Mouse (Mus musculus) liver, embryonic 14.5 days (tissue): ENCODE results near the gene Tmem179b. TPM values are rescaled to one million over a fixed set of nuclear protein-coding genes. Genes with fewer than 3 reads are reported as not detected.

Experiments used
- ATAC-seq: fragments of 200-750 bp; cut with Nextera tagmentation; 2 replicates; pipeline ENCODE4 v1.8.0; 2017; ENCODE audit warnings: moderate number of reproducible peaks, mild to moderate bottlenecking, moderate library complexity; ENCODE audit not compliant: insufficient read depth
- DNase-seq, 3 experiments: peaks; one replicate each; pipeline ENCODE4 v3.0.0-alpha.2; 2012 to 2013; ENCODE audit warnings: low read depth in 3 of 3, low spot score in 3 of 3
- H3K27ac ChIP-seq: fragments of 300-500 bp; sonication (generic); 2 replicates; pipeline ENCODE4 v1.5.1; 2014; ENCODE audit warnings: moderate library complexity, mild to moderate bottlenecking, control low read depth, inconsistent platforms
- H3K27me3 ChIP-seq: fragments of 300-500 bp; sonication (generic); 2 replicates; pipeline ENCODE4 v1.6.1; 2014; ENCODE audit warnings: mild to moderate bottlenecking, low read length, moderate library complexity; ENCODE audit not compliant: control insufficient read depth, insufficient read depth
- H3K36me3 ChIP-seq: fragments of 300-500 bp; sonication (generic); replicated peaks from 2 replicates; pipeline ENCODE4 v1.6.1; 2014; ENCODE audit warnings: low read depth; ENCODE audit not compliant: control insufficient read depth, insufficient read depth
- H3K4me1 ChIP-seq, 2 experiments: fragments of 200-500 bp in 1 of 2; fragments of 300-500 bp in 1 of 2; sonication (generic) in 1 of 2; replicated peaks; 2 replicates each; pipeline ENCODE4 v1.6.1; 2012 to 2014; ENCODE audit warnings: antibody characterized with exemption in 1 of 2, inconsistent platforms in 1 of 2, low read length in 1 of 2; ENCODE audit not compliant: control insufficient read depth in 2 of 2, insufficient read depth in 2 of 2
- H3K4me2 ChIP-seq: fragments of 300-500 bp; sonication (generic); 2 replicates; pipeline ENCODE4 v1.6.1; 2014; ENCODE audit warnings: low read depth, mild to moderate bottlenecking, control low read depth, moderate library complexity
- H3K4me3 ChIP-seq, 2 experiments: fragments of 200-500 bp in 1 of 2; fragments of 300-500 bp in 1 of 2; sonication (generic) in 1 of 2; 2 replicates each; pipeline ENCODE4 v1.5.1; 2012 to 2014; ENCODE audit warnings: low read depth in 2 of 2, low read length in 2 of 2, mild to moderate bottlenecking in 2 of 2, control low read depth in 1 of 2, inconsistent platforms in 1 of 2, moderate library complexity in 1 of 2; ENCODE audit not compliant: insufficient read depth in 1 of 2
- H3K9ac ChIP-seq: fragments of 300-500 bp; sonication (generic); replicated peaks from 2 replicates; pipeline ENCODE4 v1.6.1; 2014; ENCODE audit warnings: mild to moderate bottlenecking, control low read depth, moderate library complexity
- H3K9me3 ChIP-seq: fragments of 300-500 bp; sonication (generic); 2 replicates; pipeline ENCODE4 v1.6.1; 2016; ENCODE audit warnings: low read length, mixed read lengths; ENCODE audit not compliant: control insufficient read depth
- CTCF ChIP-seq: IDR thresholded peaks from 2 replicates; pipeline ENCODE4 v1.5.1; 2016; ENCODE audit warnings: antibody characterized with exemption, low read depth, control low read depth
- EP300 ChIP-seq: IDR thresholded peaks from 2 replicates; pipeline ENCODE4 v1.6.1; 2016; ENCODE audit warnings: antibody characterized with exemption, low read depth
- WGBS: fragments of 180-500 bp; shearing (Covaris S2); extraction: QIAGEN DNeasy Blood & Tissue Kit; methylation state at CpG from one replicate; pipeline ENCODE4 v1.1.7; 2014; ENCODE audit not compliant: insufficient replicate concordance; 5-methylcytosine and 5-hydroxymethylcytosine counted together
- polyA plus RNA-seq, 2 experiments: library from polyadenylated mRNA; depleted of rRNA in 1 of 2; stranded (reverse) in 1 of 2; unstranded in 1 of 2; fragments of >200 nt; fragmentation: Nextera tagmentation in 1 of 2; extraction: Ambion mirVana in 1 of 2; gene quantifications; 2 replicates each; pipeline versions ENCODE4 v1.2.1 to v1.2.3; 2012 to 2014

Tmem179b gene
- polyA plus RNA-seq, 2 experiments: 63.0 to 117 TPM

GRCm38 (mm10) chr19:8798947-8799315 is 24.7 kb upstream of the Tmem179b start:
- Histone ChIP-seq H3K4me1 (peaks cover 14 to 16% of the 10 kb centered on the region in 2 experiments), H3K9ac (no peak overlapping the region), H3K9me3 (no peaks in the 10 kb centered on the region), H3K36me3 (peaks cover 13% of the 10 kb centered on the region), H3K27me3 (no peaks in the 10 kb centered on the region), H3K4me3 (peak overlapping the region in 1 of 2 experiments; percentile 74; a peak in 2 of 4 replicates), H3K27ac (no peak overlapping the region), H3K4me2 (peak overlapping the region; percentile 87)
- DNase-seq (no peak), ATAC-seq (no peak)
- no peak for TF ChIP-seq CTCF
- no peak for TF ChIP-seq EP300

- H3K27ac ChIP-seq: peak within 1 kb of the TSS; percentile 59
- peak within 1 kb of the TSS; percentile 87 for H3K4me2 ChIP-seq
- H3K9me3 ChIP-seq: no peaks in the 10 kb centered on the region
- H3K27me3 ChIP-seq: no peaks in the 10 kb centered on the region
- peak within 1 kb of the TSS; percentile 68 for H3K9ac ChIP-seq
- peak within 1 kb of the TSS; percentile 74 to 98 for H3K4me3 ChIP-seq
- DNase-seq (peak; percentile 82 to 86 (median 85)), ATAC-seq (peak; percentile 55)
- H3K36me3 ChIP-seq: peaks cover 18% of the 10 kb centered on the region
- no peak for TF ChIP-seq CTCF
- peak; percentile 17; the same call in 1 of the 2 replicates for TF ChIP-seq EP300
- peaks cover 14 to 16% of the 10 kb centered on the region in 2 experiments for H3K4me1 ChIP-seq
- WGBS: under 1% methylated on average over 25 of the region's 25 CpGs
Measured at GRCm38 (mm10) chr19:8798264-8798946, 24.1 kb upstream of the Tmem179b start, which contains the start of gene Polr2g. Polr2g (minus strand) TSS chr19:8798577.

- Histone ChIP-seq H3K36me3 (peaks cover 24% of the 10 kb centered on the region), H3K4me1 (peaks cover 4 to 6% of the 10 kb centered on the region in 2 experiments; a peak in 3 of 4 replicates), H3K4me2 (no peak overlapping the region), H3K9ac (no peak overlapping the region), H3K27me3 (no peaks in the 10 kb centered on the region), H3K27ac (no peak overlapping the region), H3K9me3 (no peaks in the 10 kb centered on the region), H3K4me3 (no peak overlapping the region)
- DNase-seq (no peak), ATAC-seq (no peak)
- 60% methylated on average over 7 of the region's 7 CpGs for WGBS
- no peak for TF ChIP-seq CTCF
- no peak for TF ChIP-seq EP300
Measured at GRCm38 (mm10) chr19:8790171-8790570, 15.9 kb upstream of the Tmem179b start.

- Histone ChIP-seq H3K27me3 (no peaks in the 10 kb centered on the region), H3K4me1 (peaks cover 8% of the 10 kb centered on the region in 2 experiments), H3K4me3 (no peak overlapping the region), H3K4me2 (no peak overlapping the region), H3K36me3 (peaks cover 16% of the 10 kb centered on the region), H3K27ac (no peak overlapping the region), H3K9me3 (no peaks in the 10 kb centered on the region), H3K9ac (no peak overlapping the region)
- TF ChIP-seq EP300 (no peak), CTCF (no peak)
- no peak for DNase-seq
- ATAC-seq: no peak
- whole genome bisulfite sequencing: 69% methylated on average over 1 of the region's 1 CpGs
Measured at GRCm38 (mm10) chr19:8789171-8789570, 14.9 kb upstream of the Tmem179b start.

- Histone ChIP-seq H3K27me3 (no peaks in the 10 kb centered on the region), H3K9me3 (no peaks in the 10 kb centered on the region), H3K4me1 (peaks cover 8% of the 10 kb centered on the region in 2 experiments), H3K4me2 (no peak overlapping the region), H3K9ac (no peak overlapping the region), H3K36me3 (peaks cover 9% of the 10 kb centered on the region), H3K4me3 (no peak overlapping the region), H3K27ac (no peak overlapping the region)
- WGBS: 46% methylated on average over 3 of the region's 3 CpGs
- TF ChIP-seq EP300: no peak
- no peak for TF ChIP-seq CTCF
- DNase-seq (no peak), ATAC-seq (no peak)
Measured at GRCm38 (mm10) chr19:8788521-8788920, 14.3 kb upstream of the Tmem179b start.
